Mouse (Mus musculus) myocyte (in vitro differentiated cells): ENCODE results near the gene Myom1.

Source experiments
- E2F4 ChIP-seq: IDR thresholded peaks from one replicate; pipeline ENCODE4 v1.6.1; 2011; ENCODE audit warnings: mild to moderate bottlenecking, control low read depth, moderate library complexity; ENCODE audit not compliant: insufficient read depth
- MAX ChIP-seq: IDR thresholded peaks from one replicate; pipeline ENCODE4 v1.6.1; 2011; ENCODE audit warnings: low read depth, mild to moderate bottlenecking, control low read depth
- POLR2A ChIP-seq: IDR thresholded peaks from one replicate; pipeline ENCODE4 v1.6.1; 2011; ENCODE audit warnings: low read depth, mild to moderate bottlenecking, control low read depth, moderate library complexity; ENCODE audit not compliant: insufficient read length
- POLR2AphosphoS2 ChIP-seq: IDR thresholded peaks from one replicate; pipeline ENCODE4 v1.6.1; 2011; ENCODE audit warnings: low read depth, control low read depth; ENCODE audit not compliant: insufficient read length
- SRF ChIP-seq: IDR thresholded peaks from one replicate; pipeline ENCODE4 v1.6.1; 2011; ENCODE audit warnings: low read depth; ENCODE audit not compliant: control insufficient read depth, insufficient read length
- TCF3 ChIP-seq: IDR thresholded peaks from one replicate; pipeline ENCODE4 v1.6.1; 2011; ENCODE audit warnings: low read depth, control low read depth; ENCODE audit not compliant: insufficient read length
- USF1 ChIP-seq: IDR thresholded peaks from one replicate; pipeline ENCODE4 v1.6.1; 2011; ENCODE audit warnings: low read depth, mild to moderate bottlenecking, control low read depth, moderate library complexity

DNA sequence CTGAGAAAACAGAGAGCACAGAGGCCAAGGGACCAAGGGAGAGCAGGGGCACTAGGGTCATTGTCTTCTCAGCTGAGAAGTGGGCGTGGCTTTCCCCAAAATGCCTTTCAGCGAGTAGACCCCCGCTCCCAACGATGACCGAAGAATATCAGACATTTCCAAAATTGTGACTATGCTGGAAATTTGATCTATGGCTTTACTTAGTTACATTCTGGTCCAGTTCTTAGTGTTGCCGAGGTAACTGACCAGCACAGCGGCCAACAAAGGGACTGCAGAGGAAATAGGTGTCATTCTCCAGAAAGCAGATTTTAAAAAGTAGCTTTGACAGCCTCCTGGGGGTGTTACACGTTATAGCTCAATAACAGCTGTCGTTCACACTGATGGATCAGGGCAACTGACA, 35.2 kb upstream of the Myom1 start:
- TF ChIP-seq USF1 (no peak), POLR2A (no peak), POLR2AphosphoS2 (no peak), E2F4 (no peak), MAX (no peak), TCF3 (no peak), SRF (no peak)
